Mouse (Mus musculus): ENCODE measurements around the gene Hist1h1t. TPM values are rescaled to one million over a fixed set of nuclear protein-coding genes. Genes with fewer than 3 reads are reported as not detected.
"Not testable (repeated sequence)": the region's sequence is repeated elsewhere in the genome, so short reads cannot be mapped to it uniquely, and the experiment has no call there.

The Hist1h1t gene
- polyA plus RNA-seq (2015; fragmentation: Nextera tagmentation; extraction: Ambion mirVana), result not detected in 2 replicates

DNA sequence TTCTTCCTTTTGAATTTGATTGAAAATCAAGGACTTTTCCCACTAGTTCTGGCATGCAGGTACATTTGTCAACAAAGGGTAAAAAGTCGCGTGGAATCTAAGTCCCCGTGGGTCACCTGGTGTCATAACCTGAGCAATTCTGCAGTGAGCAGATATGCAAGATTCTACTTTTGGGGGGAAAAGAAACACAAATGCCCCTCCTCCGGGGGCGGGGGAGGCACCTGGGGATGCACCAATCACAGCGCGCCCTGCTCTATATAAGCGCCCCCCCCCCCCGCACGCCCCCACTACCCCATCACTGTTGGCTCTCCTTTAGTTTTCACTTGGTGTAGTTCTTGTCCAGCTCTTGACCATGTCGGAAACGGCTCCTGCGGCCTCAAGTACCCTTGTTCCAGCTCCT is at the start of gene Hist1h1t:
Gene Hist1h1t (plus strand): TSS at position 301 of the 400 bp plus-strand sequence.
- Histone ChIP-seq H3K27ac (no peak within 1 kb of the TSS), H3K9ac (no peak within 1 kb of the TSS), H3K9me3 (no peaks in the 10 kb centered on the region), H3K36me3 (no peaks in the 10 kb centered on the region), H3K27me3 (no peaks in the 10 kb centered on the region), H3K4me2 (no peak within 1 kb of the TSS), H3K4me3 (no peak within 1 kb of the TSS), H3K4me1 (replicated peaks) (peaks cover 11% of the 10 kb centered on the region)
- WGBS, result 55% methylated on average over 13 of the region's 13 CpGs
- ATAC-seq (ENCODE audit: low FRiP score), result no peak

DNA sequence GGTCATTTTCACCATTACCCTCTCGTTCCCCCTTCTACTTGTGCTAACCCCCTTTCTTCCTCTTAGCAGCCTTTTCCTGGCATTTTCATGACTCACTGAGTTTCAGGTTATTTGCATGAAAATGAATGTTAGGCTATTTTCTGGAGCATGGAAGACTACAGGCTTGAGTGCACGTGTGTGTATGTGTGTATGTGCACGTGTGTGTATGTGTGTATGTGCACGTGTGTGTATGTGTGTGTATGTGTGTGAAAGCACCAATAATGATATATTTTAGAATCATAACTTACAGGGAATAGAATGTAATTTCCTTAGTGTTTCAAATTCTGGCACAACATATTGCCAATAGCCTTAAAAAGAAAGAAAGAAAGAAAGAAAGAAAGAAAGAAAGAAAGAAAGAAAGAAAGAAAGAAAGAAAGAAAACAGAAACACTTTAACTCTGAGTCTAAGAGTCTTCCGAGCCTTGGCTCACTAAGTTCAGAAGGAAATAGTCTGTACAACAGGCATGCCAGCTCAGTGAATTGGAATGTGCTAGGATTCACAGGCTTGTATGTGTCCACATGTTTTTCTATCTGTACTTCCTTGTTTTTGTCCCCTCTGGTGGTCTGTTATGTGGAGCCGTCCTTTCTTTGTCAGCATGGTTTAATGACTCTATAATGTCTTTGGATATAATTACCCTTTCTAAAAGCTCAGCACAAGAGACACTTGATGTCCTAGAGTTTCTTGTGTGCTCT is 35.8 kb upstream of the Hist1h1t start:
- Histone ChIP-seq H3K4me2 (no peak overlapping the region), H3K36me3 (no peaks in the 10 kb centered on the region), H3K27ac (no peak overlapping the region), H3K9ac (no peak overlapping the region), H3K9me3 (no peaks in the 10 kb centered on the region), H3K4me3 (no peak overlapping the region), H3K27me3 (no peaks in the 10 kb centered on the region), H3K4me1 (replicated peaks) (no peaks in the 10 kb centered on the region)
- no peak for ATAC-seq (ENCODE audit: low FRiP score)
- WGBS, result 81% methylated on average over 6 of the region's 6 CpGs

DNA sequence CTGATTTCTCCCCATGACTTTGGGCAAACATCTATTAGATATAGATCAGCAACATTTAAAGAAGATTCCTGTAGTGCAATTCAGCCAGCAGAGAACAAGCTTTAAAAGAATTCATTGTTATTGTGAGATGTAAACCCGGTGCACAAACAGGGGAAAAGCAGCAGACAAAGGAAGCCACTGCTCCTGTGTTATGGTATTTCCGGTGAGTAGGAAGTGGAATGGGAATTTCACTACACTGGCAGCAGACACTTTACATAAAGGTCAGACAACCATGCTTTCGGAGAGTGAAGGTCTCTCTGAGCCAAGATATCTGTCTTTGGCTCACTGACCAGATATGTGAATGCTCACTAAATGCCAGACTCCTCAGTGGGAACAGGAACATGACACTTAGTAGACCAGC is 33.1 kb upstream of the Hist1h1t start:
- H3K27me3 ChIP-seq, result no peaks in the 10 kb centered on the region
- no peaks in the 10 kb centered on the region for H3K9me3 ChIP-seq
- no peak overlapping the region for H3K9ac ChIP-seq
- no peak overlapping the region for H3K27ac ChIP-seq
- no peak for ATAC-seq (ENCODE audit: low FRiP score)
- H3K4me2 ChIP-seq, result no peak overlapping the region
- H3K4me3 ChIP-seq, result no peak overlapping the region
- H3K4me1 ChIP-seq (replicated peaks), result no peaks in the 10 kb centered on the region
- no peaks in the 10 kb centered on the region for H3K36me3 ChIP-seq
- 83% methylated on average over 3 of the region's 3 CpGs for WGBS

DNA sequence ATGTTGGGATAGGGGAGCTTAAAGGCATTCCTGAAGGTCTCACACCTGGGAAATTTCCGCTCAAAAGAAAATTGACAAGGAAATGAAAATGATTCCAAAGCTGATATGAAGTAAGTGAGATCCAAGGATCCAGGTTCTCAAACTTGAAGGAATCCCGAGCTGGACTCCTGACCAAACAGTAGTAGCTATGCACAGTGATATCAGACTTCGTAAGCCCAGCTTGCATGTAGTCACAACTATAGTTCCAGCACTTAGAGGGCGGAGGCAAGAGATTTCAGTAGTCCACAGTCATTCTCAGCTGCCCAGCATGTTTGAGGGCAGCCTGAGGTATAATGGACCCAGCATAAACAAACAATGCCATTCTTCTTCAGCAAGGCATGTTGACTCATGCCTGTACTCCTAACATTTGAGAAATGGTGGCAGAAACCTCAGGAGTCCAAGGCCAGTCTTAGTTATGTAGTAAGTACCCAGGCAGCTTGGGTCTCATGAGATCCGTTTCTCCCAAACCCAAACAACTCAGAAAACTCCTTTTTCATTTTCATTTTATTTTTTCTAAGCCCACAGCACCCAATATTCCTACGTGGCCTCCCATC is 13.5 kb upstream of the Hist1h1t start:
- no peak for ATAC-seq (ENCODE audit: low FRiP score)
- Histone ChIP-seq H3K4me3 (no peak overlapping the region), H3K36me3 (no peaks in the 10 kb centered on the region), H3K4me2 (no peak overlapping the region), H3K4me1 (replicated peaks) (peaks cover 24% of the 10 kb centered on the region), H3K27me3 (no peaks in the 10 kb centered on the region), H3K9ac (no peak overlapping the region), H3K27ac (no peak overlapping the region), H3K9me3 (no peaks in the 10 kb centered on the region)
- 89% methylated on average over 6 of the region's 6 CpGs for WGBS

DNA sequence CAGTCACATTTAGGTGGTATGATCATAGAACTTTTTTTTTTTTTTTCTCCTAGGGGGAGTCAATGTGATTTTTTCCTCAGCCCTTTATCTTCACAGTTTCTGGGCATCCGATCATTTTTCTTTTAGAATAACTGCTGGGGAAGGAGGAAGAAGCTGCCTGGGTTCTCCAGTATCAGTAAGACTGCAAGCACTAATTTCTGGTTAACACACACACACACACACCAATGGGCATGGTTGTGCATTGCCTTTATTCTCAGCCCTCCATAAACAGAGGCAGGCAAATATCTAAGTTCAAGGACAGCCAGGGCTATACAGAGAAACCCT is 13.0 kb upstream of the Hist1h1t start:
- Histone ChIP-seq H3K27me3 (no peaks in the 10 kb centered on the region), H3K9ac (peak overlapping the region; percentile 67), H3K4me3 (peak overlapping the region; percentile 52; the same call in 1 of the 2 replicates), H3K4me2 (peak overlapping the region; percentile 69), H3K36me3 (no peaks in the 10 kb centered on the region), H3K9me3 (no peaks in the 10 kb centered on the region), H3K27ac (peak overlapping the region; percentile 95; the same call in 1 of the 2 replicates), H3K4me1 (replicated peaks) (peaks cover 24% of the 10 kb centered on the region)
- ATAC-seq (ENCODE audit: low FRiP score), result no peak
- 50% methylated on average over 1 of the region's 1 CpGs for WGBS

DNA sequence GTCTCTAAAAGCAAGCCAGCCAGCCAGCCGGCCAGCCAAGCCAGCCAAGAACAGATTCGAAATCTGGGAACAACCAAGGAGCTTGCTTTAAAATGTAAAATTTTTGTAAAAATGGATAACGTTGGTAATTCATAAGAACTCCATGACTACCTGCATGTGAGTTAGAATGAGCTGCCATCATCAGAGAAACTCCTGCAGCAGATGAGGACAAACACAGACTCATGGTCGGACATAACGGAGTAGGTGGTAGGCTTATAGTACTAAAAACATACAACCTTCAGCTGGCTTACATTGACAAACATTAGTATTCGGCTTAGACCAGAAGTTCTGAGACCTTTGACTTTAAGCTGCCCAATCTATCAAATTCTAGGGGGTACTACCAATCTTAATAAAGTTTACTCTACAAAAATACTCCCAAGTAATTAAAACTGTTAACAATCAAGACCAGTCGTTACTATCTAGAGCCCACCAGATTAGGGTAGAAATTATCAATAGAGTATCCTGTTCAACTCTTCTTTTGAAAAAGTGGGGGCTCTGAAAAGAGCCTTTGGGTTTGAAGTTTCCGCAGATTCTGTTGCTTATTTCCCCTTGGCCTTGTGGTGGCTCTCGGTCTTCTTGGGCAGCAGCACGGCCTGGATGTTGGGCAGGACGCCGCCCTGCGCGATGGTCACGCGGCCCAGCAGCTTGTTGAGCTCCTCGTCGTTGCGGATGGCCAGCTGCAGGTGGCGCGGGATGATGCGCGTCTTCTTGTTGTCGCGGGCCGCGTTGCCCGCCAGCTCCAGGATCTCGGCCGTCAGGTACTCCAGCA is 12.5 kb upstream of the Hist1h1t start:
- H3K9me3 ChIP-seq, H3K27me3 ChIP-seq, H3K36me3 ChIP-seq: not testable (repeated sequence)
- peak overlapping the region; percentile 69 for H3K4me2 ChIP-seq
- peak; percentile 67 for ATAC-seq (ENCODE audit: low FRiP score)
- H3K4me1 ChIP-seq (replicated peaks), result peaks cover 24% of the 10 kb centered on the region
- WGBS, result 9% methylated on average over 14 of the region's 30 CpGs
- peak overlapping the region; percentile 52 for H3K4me3 ChIP-seq
- peak overlapping the region; percentile 95 for H3K27ac ChIP-seq
- peak overlapping the region; percentile 67 for H3K9ac ChIP-seq

DNA sequence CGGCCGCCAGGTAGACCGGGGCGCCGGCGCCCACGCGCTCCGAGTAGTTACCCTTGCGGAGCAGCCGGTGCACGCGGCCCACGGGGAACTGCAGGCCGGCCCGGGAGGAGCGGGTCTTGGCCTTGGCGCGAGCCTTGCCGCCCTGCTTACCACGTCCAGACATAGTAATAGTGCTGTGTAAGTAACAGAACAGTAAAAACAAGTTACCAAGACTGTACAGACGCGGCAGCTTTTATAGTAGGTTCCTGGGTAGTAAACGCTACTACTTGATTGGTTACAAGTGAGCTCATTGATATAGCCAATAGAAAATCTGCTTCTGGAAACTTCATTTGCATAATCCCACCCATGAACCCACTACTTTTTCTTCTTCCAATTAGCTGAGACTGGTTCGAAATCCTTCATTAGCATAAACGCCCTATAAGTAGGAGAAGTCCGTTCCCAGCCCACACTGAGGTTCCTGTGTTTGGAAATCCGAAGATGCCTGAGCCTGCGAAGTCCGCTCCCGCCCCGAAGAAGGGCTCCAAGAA is 11.8 kb upstream of the Hist1h1t start, which contains the start of the genes Hist1h2ac and Hist1h2bc:
Gene Hist1h2ac (minus strand): TSS at position 194 of the 527 bp plus-strand sequence.
Gene Hist1h2bc (plus strand): TSS at position 445 of the 527 bp plus-strand sequence.
- no peaks in the 10 kb centered on the region for H3K27me3 ChIP-seq
- ATAC-seq (ENCODE audit: low FRiP score), result peak; percentile 99
- no peaks in the 10 kb centered on the region for H3K9me3 ChIP-seq
- H3K4me1 ChIP-seq (replicated peaks), result peaks cover 24% of the 10 kb centered on the region
- under 1% methylated on average over 29 of the region's 32 CpGs for WGBS
- peak within 1 kb of the TSS; percentile 95 for H3K27ac ChIP-seq
- no peaks in the 10 kb centered on the region for H3K36me3 ChIP-seq
- peak within 1 kb of the TSS; percentile 75 for H3K9ac ChIP-seq
- H3K4me3 ChIP-seq, result peak within 1 kb of the TSS; percentile 52
- peak within 1 kb of the TSS; percentile 69 for H3K4me2 ChIP-seq

DNA sequence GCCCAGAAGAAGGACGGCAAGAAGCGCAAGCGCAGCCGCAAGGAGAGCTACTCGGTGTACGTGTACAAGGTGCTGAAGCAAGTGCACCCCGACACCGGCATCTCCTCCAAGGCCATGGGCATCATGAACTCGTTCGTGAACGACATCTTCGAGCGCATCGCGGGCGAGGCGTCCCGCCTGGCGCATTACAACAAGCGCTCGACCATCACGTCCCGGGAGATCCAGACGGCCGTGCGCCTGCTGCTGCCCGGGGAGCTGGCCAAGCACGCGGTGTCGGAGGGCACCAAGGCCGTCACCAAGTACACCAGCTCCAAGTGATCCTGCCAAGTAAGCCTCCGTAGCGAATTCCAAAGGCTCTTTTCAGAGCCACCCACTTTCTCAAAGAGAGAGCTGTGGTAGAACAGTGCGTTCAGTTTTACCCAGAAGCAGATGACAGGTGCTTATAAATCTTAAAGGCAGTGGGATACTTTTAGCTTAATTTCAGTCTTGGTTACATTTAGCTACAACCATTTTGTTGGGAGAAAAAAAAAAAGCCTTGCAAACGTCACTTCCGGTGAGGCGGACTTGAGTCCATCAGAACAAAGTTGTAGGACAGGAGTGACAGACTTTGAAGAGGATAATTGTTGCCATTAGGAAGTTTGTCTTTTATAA is 11.2 kb upstream of the Hist1h1t start:
- H3K36me3 ChIP-seq, H3K27me3 ChIP-seq, H3K9me3 ChIP-seq: not testable (repeated sequence)
- H3K4me1 ChIP-seq (replicated peaks), result peaks cover 24% of the 10 kb centered on the region
- H3K9ac ChIP-seq, result peak overlapping the region; percentile 75
- ATAC-seq (ENCODE audit: low FRiP score), result peak; percentile 47
- peak overlapping the region; percentile 52 for H3K4me3 ChIP-seq
- peak overlapping the region; percentile 69 for H3K4me2 ChIP-seq
- H3K27ac ChIP-seq, result peak overlapping the region; percentile 95
- under 1% methylated on average over 18 of the region's 37 CpGs for WGBS

DNA sequence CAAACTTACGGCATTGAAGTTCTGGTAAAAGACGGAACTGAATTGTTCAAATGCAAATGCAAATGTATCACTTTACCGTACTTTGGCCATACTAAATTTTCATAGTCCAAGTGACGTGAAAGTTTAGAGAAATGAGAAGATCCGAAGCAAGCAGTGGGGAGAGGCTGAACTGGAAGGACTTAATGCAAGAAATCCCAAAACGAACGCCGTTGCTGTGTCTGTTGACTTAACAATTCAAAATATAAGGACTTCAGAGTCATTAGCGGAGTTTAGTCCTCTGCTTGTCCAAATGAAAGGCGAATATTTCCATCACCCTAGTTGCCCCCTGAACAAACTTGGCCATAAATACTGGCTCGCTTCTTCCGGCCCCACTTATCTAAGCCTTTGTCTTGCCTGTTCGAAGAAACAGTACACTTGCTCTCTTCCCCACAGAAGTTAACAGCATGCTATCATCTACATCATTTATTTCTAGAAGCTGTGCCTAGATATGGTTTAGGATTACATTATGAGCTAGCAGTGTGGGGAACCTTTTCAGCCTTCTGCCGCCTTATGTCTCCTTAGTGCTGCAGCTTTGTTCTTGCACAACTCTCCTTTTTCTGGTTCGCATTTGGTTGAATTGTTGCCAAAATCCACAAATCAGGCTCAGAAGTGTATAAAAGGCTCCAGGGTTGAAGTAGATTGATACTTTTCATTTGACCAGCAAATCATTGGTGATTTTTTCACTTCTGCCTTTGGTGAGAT is 10.3 kb upstream of the Hist1h1t start:
- peak overlapping the region; percentile 52 for H3K4me3 ChIP-seq
- H3K27me3 ChIP-seq, result no peaks in the 10 kb centered on the region
- H3K27ac ChIP-seq, result peak overlapping the region; percentile 95
- ATAC-seq (ENCODE audit: low FRiP score), result no peak
- WGBS, result 12% methylated on average over 15 of the region's 15 CpGs
- H3K4me1 ChIP-seq (replicated peaks), result peaks cover 24% of the 10 kb centered on the region
- peak overlapping the region; percentile 75 for H3K9ac ChIP-seq
- no peaks in the 10 kb centered on the region for H3K9me3 ChIP-seq
- H3K36me3 ChIP-seq, result no peaks in the 10 kb centered on the region
- peak overlapping the region; percentile 69 for H3K4me2 ChIP-seq

DNA sequence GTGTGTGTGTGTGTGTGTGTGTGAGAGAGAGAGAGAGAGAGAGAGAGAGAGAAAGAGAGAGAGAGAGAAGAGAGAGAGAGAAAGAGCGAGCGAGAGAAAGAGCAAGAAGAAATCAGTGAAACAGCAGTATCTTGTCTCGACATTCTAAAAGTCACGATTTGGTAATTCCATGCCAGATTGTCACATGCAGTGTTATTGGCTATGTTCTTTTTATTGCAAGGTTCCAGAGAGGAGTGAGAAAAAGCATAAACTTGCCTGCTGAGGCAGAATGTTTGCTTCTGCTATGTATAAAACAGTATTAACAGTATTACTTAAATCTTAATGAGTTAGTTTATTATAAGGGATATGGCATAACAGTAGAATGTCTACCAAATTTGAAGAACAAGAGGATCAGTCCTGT is 9.6 kb upstream of the Hist1h1t start:
- Histone ChIP-seq H3K27me3 (no peaks in the 10 kb centered on the region), H3K27ac (peak overlapping the region; percentile 95; the same call in 1 of the 2 replicates), H3K9me3 (no peaks in the 10 kb centered on the region), H3K4me3 (peak overlapping the region; percentile 52), H3K9ac (peak overlapping the region; percentile 75), H3K4me1 (replicated peaks) (peaks cover 24% of the 10 kb centered on the region), H3K36me3 (no peaks in the 10 kb centered on the region), H3K4me2 (peak overlapping the region; percentile 69)
- ATAC-seq (ENCODE audit: low FRiP score), result no peak
- WGBS, result 42% methylated on average over 4 of the region's 4 CpGs

DNA sequence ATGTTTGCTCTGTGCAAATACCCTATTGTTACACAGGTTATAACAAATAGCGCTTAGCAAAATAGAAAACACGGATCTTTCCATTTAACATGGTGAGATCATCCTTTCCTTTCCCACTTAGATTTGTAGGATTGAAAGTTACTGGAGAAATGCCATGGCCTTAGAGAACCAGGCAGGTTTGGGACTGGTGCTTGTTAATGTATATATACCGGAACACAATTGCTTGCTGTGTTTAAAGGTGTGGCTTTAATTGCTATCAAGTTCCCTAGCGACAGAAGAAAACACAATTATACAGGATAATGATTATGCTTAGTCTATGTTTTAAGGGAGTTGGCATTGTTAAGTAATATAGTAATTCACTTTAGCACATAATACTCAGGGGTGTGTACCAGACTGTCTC is 8.4 kb upstream of the Hist1h1t start:
- H3K27ac ChIP-seq, result no peak overlapping the region
- WGBS, result 88% methylated on average over 4 of the region's 4 CpGs
- no peak overlapping the region for H3K4me2 ChIP-seq
- H3K9me3 ChIP-seq, result no peaks in the 10 kb centered on the region
- H3K36me3 ChIP-seq, result no peaks in the 10 kb centered on the region
- H3K4me1 ChIP-seq (replicated peaks), result peaks cover 24% of the 10 kb centered on the region
- H3K9ac ChIP-seq, result no peak overlapping the region
- no peak for ATAC-seq (ENCODE audit: low FRiP score)
- H3K27me3 ChIP-seq, result no peaks in the 10 kb centered on the region
- no peak overlapping the region for H3K4me3 ChIP-seq

All from hindbrain, embryonic 13.5 days (tissue).